Mouse (Mus musculus) testis, adult 2 months (tissue): Measurements from ENCODE around the gene Gprc5c. TPM values are rescaled to one million over a fixed set of nuclear protein-coding genes. Genes with fewer than 3 reads are reported as not detected.
"Not testable (repeated sequence)": the region's sequence is repeated elsewhere in the genome, so short reads cannot be mapped to it uniquely, and the experiment has no call there.

ENCODE experiments used
- H3K27ac ChIP-seq: fragments of 200-500 bp; 2 replicates; pipeline ENCODE4 v1.5.1; 2012; ENCODE audit warnings: low read depth, low read length; ENCODE audit not compliant: control insufficient read depth, insufficient read depth
- H3K27me3 ChIP-seq: fragments of 200-500 bp; 2 replicates; pipeline ENCODE4 v1.6.1; 2012; ENCODE audit warnings: mild to moderate bottlenecking, low read length, moderate library complexity; ENCODE audit not compliant: control insufficient read depth, insufficient read depth
- H3K36me3 ChIP-seq: fragments of 200-500 bp; 2 replicates; pipeline ENCODE4 v1.6.1; 2012; ENCODE audit warnings: mild to moderate bottlenecking, low read length; ENCODE audit not compliant: control insufficient read depth, insufficient read depth
- H3K4me1 ChIP-seq: fragments of 200-500 bp; 2 replicates; pipeline ENCODE4 v1.6.1; 2012; ENCODE audit warnings: low read length; ENCODE audit not compliant: control insufficient read depth, insufficient read depth
- H3K4me3 ChIP-seq: fragments of 200-500 bp; 2 replicates; pipeline ENCODE4 v1.5.1; 2012; ENCODE audit warnings: low read depth, mild to moderate bottlenecking, low read length, moderate library complexity, mixed read lengths; ENCODE audit not compliant: control insufficient read depth
- CTCF ChIP-seq: fragments of 200-500 bp; IDR thresholded peaks from 2 replicates; pipeline ENCODE4 v1.5.1; 2012; ENCODE audit warnings: low read depth, mild to moderate bottlenecking, inconsistent platforms, low read length, moderate library complexity; ENCODE audit not compliant: control insufficient read depth, insufficient read depth, insufficient replicate concordance
- POLR2A ChIP-seq: fragments of 200-500 bp; IDR thresholded peaks from 2 replicates; pipeline ENCODE4 v1.6.1; 2012; ENCODE audit warnings: low read depth, mild to moderate bottlenecking, inconsistent platforms, low read length, moderate library complexity; ENCODE audit not compliant: control insufficient read depth
- polyA plus RNA-seq: library from polyadenylated mRNA; depleted of rRNA; stranded (reverse); fragments of >200 nt; gene quantifications from 2 replicates; pipeline ENCODE4 v1.2.3, GENCODE M21; 2012; rRNA removed

The Gprc5c gene
- polyA plus RNA-seq, 1 experiment: 0.36 TPM

GRCm38 (mm10) chr11:114898026-114898425 is 47.1 kb downstream of the Gprc5c start:
- Histone ChIP-seq H3K4me1 (no peaks in the 10 kb centered on the region), H3K27ac (no peak overlapping the region), H3K36me3 (no peaks in the 10 kb centered on the region), H3K27me3 (no peaks in the 10 kb centered on the region), H3K4me3 (no peak overlapping the region)
- no peak for TF ChIP-seq POLR2A
- no peak for TF ChIP-seq CTCF

- TF ChIP-seq CTCF (no peak), POLR2A (no peak)
- Histone ChIP-seq H3K36me3 (no peaks in the 10 kb centered on the region), H3K4me1 (no peaks in the 10 kb centered on the region), H3K27me3 (no peaks in the 10 kb centered on the region), H3K4me3 (no peak overlapping the region), H3K27ac (no peak overlapping the region)
Measured at GRCm38 (mm10) chr11:114903224-114903623, 52.3 kb downstream of the Gprc5c start.

GRCm38 (mm10) chr11:114907567-114907966 is 56.6 kb downstream of the Gprc5c start:
- TF ChIP-seq POLR2A: no peak
- TF ChIP-seq CTCF: no peak
- Histone ChIP-seq H3K27ac (no peak overlapping the region), H3K4me3 (no peak overlapping the region), H3K36me3 (no peaks in the 10 kb centered on the region), H3K27me3 (no peaks in the 10 kb centered on the region), H3K4me1 (no peaks in the 10 kb centered on the region)

GRCm38 (mm10) chr11:114908086-114908485 is 57.1 kb downstream of the Gprc5c start:
- Histone ChIP-seq H3K4me3 (no peak overlapping the region), H3K27me3 (no peaks in the 10 kb centered on the region), H3K4me1 (no peaks in the 10 kb centered on the region), H3K36me3 (no peaks in the 10 kb centered on the region), H3K27ac (no peak overlapping the region)
- no peak for TF ChIP-seq POLR2A
- no peak for TF ChIP-seq CTCF

- H3K27ac ChIP-seq, H3K4me3 ChIP-seq, H3K27me3 ChIP-seq, H3K36me3 ChIP-seq, H3K4me1 ChIP-seq: not testable (repeated sequence)
- TF ChIP-seq CTCF: peak; percentile 61; the same call in 1 of the 2 replicates
Measured at GRCm38 (mm10) chr11:114909538-114909937, 58.6 kb downstream of the Gprc5c start.

GRCm38 (mm10) chr11:114912847-114913246 is 61.9 kb downstream of the Gprc5c start:
- Histone ChIP-seq H3K27me3 (no peaks in the 10 kb centered on the region), H3K4me3 (no peak overlapping the region), H3K27ac (no peak overlapping the region), H3K36me3 (no peaks in the 10 kb centered on the region), H3K4me1 (no peaks in the 10 kb centered on the region)
- peak; percentile 81 for TF ChIP-seq CTCF
- TF ChIP-seq POLR2A: no peak

- no peaks in the 10 kb centered on the region for H3K4me1 ChIP-seq
- H3K27ac ChIP-seq: no peak overlapping the region
- no peak for TF ChIP-seq POLR2A
- TF ChIP-seq CTCF: no peak
- H3K4me3 ChIP-seq: no peak overlapping the region
- no peaks in the 10 kb centered on the region for H3K36me3 ChIP-seq
- H3K27me3 ChIP-seq: no peaks in the 10 kb centered on the region
Measured at GRCm38 (mm10) chr11:114914978-114915377, 64.0 kb downstream of the Gprc5c start.

- Histone ChIP-seq H3K4me3 (no peak overlapping the region), H3K27ac (peak overlapping the region; percentile 32), H3K27me3 (no peaks in the 10 kb centered on the region), H3K4me1 (no peaks in the 10 kb centered on the region), H3K36me3 (no peaks in the 10 kb centered on the region)
- TF ChIP-seq CTCF: no peak
- no peak for TF ChIP-seq POLR2A
Measured at GRCm38 (mm10) chr11:114917120-114917519, 66.2 kb downstream of the Gprc5c start.

Other genes starting within 250 kb of the Gprc5c start
- gene Rpl38, start 182.6 kb upstream of the Gprc5c start, polyA plus RNA-seq: 600 and 645 TPM in 2 replicates
- 13.9 and 15.2 TPM in 2 replicates for gene Ttyh2, start 175.7 kb upstream of the Gprc5c start, polyA plus RNA-seq
- 57.5 and 61.2 TPM in 2 replicates for gene Dnaic2, start 123.7 kb upstream of the Gprc5c start, polyA plus RNA-seq
- gene Kif19a, start 85.8 kb upstream of the Gprc5c start, polyA plus RNA-seq: 19.3 and 19.6 TPM in 2 replicates
- gene Btbd17, start 55.2 kb upstream of the Gprc5c start, polyA plus RNA-seq: 0.31 and 0.42 TPM in 2 replicates
- gene Gpr142, start 52.2 kb upstream of the Gprc5c start, polyA plus RNA-seq: not detected in 2 replicates
- gene Cd300a, start 38.9 kb downstream of the Gprc5c start, polyA plus RNA-seq: 0.06 and 0.17 TPM in 2 replicates
- 0.05 TPM in 1 of 2 replicates, not detected in the other for gene Cd300lb, start 83.2 kb downstream of the Gprc5c start, polyA plus RNA-seq
- gene Cd300c, start 118.0 kb downstream of the Gprc5c start, polyA plus RNA-seq: not detected in 2 replicates
- gene Cd300ld, start 138.8 kb downstream of the Gprc5c start, polyA plus RNA-seq: 0.07 and 0.17 TPM in 2 replicates
- 0.23 and 0.58 TPM in 2 replicates for gene Cd300c2, start 150.7 kb downstream of the Gprc5c start, polyA plus RNA-seq
- gene Cd300ld2, start 165.0 kb downstream of the Gprc5c start, polyA plus RNA-seq: not detected in 2 replicates
- gene Cd300ld4, start 175.9 kb downstream of the Gprc5c start, polyA plus RNA-seq: 0.32 TPM in 1 of 2 replicates, not detected in the other
- gene Cd300ld5, start 186.6 kb downstream of the Gprc5c start, polyA plus RNA-seq: 0.60 and 0.93 TPM in 2 replicates
- 1.5 and 3.6 TPM in 2 replicates for gene Cd300ld3, start 197.3 kb downstream of the Gprc5c start, polyA plus RNA-seq
- gene Cd300e, start 211.0 kb downstream of the Gprc5c start, polyA plus RNA-seq: not detected in 2 replicates
- not detected in 2 replicates for gene Rab37, start 240.3 kb downstream of the Gprc5c start, polyA plus RNA-seq